ENCODE assay signal across 8 mouse cellular contexts in the genomic region with DNA sequence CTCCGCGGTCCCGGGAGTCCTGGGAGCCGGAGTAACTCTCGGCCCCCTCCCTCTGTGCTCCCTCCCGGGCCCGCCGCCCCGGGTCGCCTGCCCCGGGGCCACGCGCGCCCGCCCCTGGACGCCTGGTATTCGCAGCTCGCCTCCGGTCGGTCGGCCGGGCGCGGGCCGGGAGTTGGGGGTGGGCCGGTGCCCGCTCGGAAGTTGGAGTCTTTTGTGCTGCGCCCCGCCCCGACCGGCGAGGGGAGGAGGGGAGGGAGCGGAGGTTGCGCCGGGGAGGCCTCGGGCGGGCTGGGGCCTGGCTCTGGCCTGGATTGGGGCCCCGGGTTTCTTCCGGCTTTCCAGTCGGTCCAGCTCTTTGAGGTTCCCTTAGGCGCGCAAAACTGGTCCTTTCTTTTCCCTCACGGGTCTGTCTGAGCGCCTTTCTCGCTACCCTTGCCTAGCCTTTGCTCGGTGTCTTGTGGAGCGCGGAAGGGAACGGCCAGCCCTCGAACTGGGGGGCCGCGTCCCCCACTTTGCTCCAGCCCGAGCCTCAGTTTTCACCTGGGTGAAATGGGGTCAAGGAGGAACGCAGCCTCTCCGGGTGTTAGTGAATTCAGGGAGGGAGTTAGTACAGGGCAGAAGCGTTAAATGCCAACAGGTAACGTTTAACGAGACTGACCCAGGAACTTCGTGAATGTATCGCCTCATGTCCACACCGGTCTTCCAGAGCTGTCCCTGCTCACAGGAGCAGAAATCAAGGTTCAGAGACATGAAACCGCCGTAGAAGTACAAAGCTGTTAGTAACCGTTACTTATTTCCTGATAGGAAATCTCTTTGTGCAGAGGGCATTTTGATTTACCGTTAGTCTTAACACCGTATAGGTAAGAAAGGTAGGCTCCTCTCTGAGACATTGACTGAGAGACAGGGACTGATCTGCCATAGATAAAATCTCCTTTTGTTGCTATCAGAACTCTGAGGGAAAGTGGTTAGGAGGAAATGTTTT. TPM values are rescaled to one million over a fixed set of nuclear protein-coding genes. Genes with fewer than 3 reads are reported as not detected.
DNase-seq lines count a peak whose midpoint lies in the region; ATAC-seq and TF ChIP-seq lines count a peak whose summit lies in the region.

No protein-coding gene starts in this region.

- peak; percentile 65 for DNase-seq in layer of hippocampus, adult 11-12 months (ENCODE audit: low spot score)
- no peak for DNase-seq in layer of hippocampus, adult 9-10 months (ENCODE audit: low spot score)
- peak; percentile 90 to 91 for DNase-seq in heart, adult 2 months
- DNase-seq in kidney, adult 8-10 months = peak; percentile 82 to 83
- peak; percentile 87 for DNase-seq in liver
- peak; percentile 43 for DNase-seq in midbrain, postnatal 0 days (ENCODE audit: low spot score)
- peak; percentile 80 to 81 for DNase-seq in spleen, postnatal 36 days (ENCODE audit: low spot score in 2 of 2)

- H3K4me2 ChIP-seq in embryonic facial prominence, embryonic 12.5 days (replicated peaks) = peak overlapping the region; percentile 62
- peak overlapping the region; percentile 91 for H3K4me2 ChIP-seq in midbrain, postnatal 0 days (ENCODE audit: low read depth, low read length, poor library complexity, severe bottlenecking)

- H3K79me2 ChIP-seq in heart, adult 2 months (replicated peaks; ENCODE audit: control insufficient read depth, insufficient read depth, low read length) = peaks cover 6% of the 10 kb centered on the region

- peak overlapping the region; percentile 97 for H3K27ac ChIP-seq in embryonic facial prominence, embryonic 12.5 days
- peak overlapping the region; percentile 99 for H3K27ac ChIP-seq in heart, adult 2 months
- peak overlapping the region; percentile 92 for H3K27ac ChIP-seq in midbrain, postnatal 0 days (ENCODE audit: low read depth, low read length)

- H3K9me3 ChIP-seq in embryonic facial prominence, embryonic 12.5 days = no peaks in the 10 kb centered on the region
- no peaks in the 10 kb centered on the region for H3K9me3 ChIP-seq in midbrain, postnatal 0 days (ENCODE audit: low read length)

- peak overlapping the region; percentile 98 for H3K9ac ChIP-seq in embryonic facial prominence, embryonic 12.5 days
- H3K9ac ChIP-seq in heart, adult 2 months (ENCODE audit: low read depth, low read length) = peak overlapping the region; percentile 95
- peak overlapping the region; percentile 84 for H3K9ac ChIP-seq in midbrain, postnatal 0 days (replicated peaks; ENCODE audit: low read length, poor library complexity, severe bottlenecking)

- no peak for TF ChIP-seq POLR2A in heart, adult 2 months (IDR thresholded peaks at IDR 0.05; ENCODE audit: insufficient read depth, low read depth, low read length)

- peak overlapping the region; percentile 93 for H3K4me3 ChIP-seq in embryonic facial prominence, embryonic 12.5 days
- H3K4me3 ChIP-seq in heart, adult 2 months = peak overlapping the region; percentile 98
- peak overlapping the region; percentile 97 for H3K4me3 ChIP-seq in midbrain, postnatal 0 days (ENCODE audit: low read depth, low read length)

- intact Hi-C loops in heart, adult 2 months (cut with DNase I) = loop anchor here (2.0 to 10.0 kb wide), 7 partner anchors 15 to 357 kb away; a partner anchor contains a TSS

- TF ChIP-seq CTCF in heart, adult 2 months (IDR thresholded peaks at IDR 0.05) = no peak
- TF ChIP-seq CTCF in midbrain, postnatal 0 days (IDR thresholded peaks at IDR 0.05) = no peak

- TF ChIP-seq EP300 in heart, adult 2 months (IDR thresholded peaks at IDR 0.05; ENCODE audit: insufficient read depth, low read depth, low read length) = no peak

- H3K36me3 ChIP-seq in embryonic facial prominence, embryonic 12.5 days = no peaks in the 10 kb centered on the region
- peaks cover 30% of the 10 kb centered on the region for H3K36me3 ChIP-seq in heart, adult 2 months (ENCODE audit: control insufficient read depth, insufficient read depth, low read length)
- H3K36me3 ChIP-seq in midbrain, postnatal 0 days (ENCODE audit: insufficient read depth, low read length) = no peaks in the 10 kb centered on the region

- H3K4me1 ChIP-seq in embryonic facial prominence, embryonic 12.5 days = peaks cover 39% of the 10 kb centered on the region
- peaks cover 12% of the 10 kb centered on the region for H3K4me1 ChIP-seq in heart, adult 2 months (ENCODE audit: control insufficient read depth, insufficient read depth, low read length)
- H3K4me1 ChIP-seq in midbrain, postnatal 0 days (ENCODE audit: insufficient read depth, low read length) = peaks cover 14% of the 10 kb centered on the region; the same call in 1 of the 2 replicates

- 1% methylated on average over 67 of the region's 67 CpGs for WGBS in embryonic facial prominence, embryonic 12.5 days
- WGBS in heart, adult 2 months = 1% methylated on average over 64 of the region's 67 CpGs
- WGBS in midbrain, postnatal 0 days = under 1% methylated on average over 61 of the region's 67 CpGs

- 0 out of 2 replicates have a peak, but pooled peaks have one; percentile 22 for ATAC-seq in embryonic facial prominence, embryonic 12.5 days (ENCODE audit: insufficient number of reproducible peaks, insufficient read depth, low FRiP score, low TSS enrichment)
- peak; percentile 14; the same call in 1 of the 2 replicates for ATAC-seq in midbrain, postnatal 0 days (ENCODE audit: low FRiP score)

- no peaks in the 10 kb centered on the region for H3K27me3 ChIP-seq in embryonic facial prominence, embryonic 12.5 days
- no peaks in the 10 kb centered on the region for H3K27me3 ChIP-seq in heart, adult 2 months (ENCODE audit: control insufficient read depth, insufficient read depth, low read length)
- H3K27me3 ChIP-seq in midbrain, postnatal 0 days (ENCODE audit: insufficient read depth, low read length) = no peaks in the 10 kb centered on the region

RNA-seq across cellular contexts. Expression of a gene that starts 0.8 kb away (rescaled TPM):
- polyA plus RNA-seq in embryonic facial prominence, embryonic 12.5 days (2016; fragmentation: Nextera tagmentation; extraction: Ambion mirVana) = 9.4 and 9.6 TPM in 2 replicates
- total RNA-seq in heart, adult 2 months (2021) = not detected
- not detected in 2 replicates for polyA plus RNA-seq in heart, adult 2 months (2012; rRNA removed)
- total RNA-seq in midbrain, postnatal 0 days (2014; rRNA removed) = 5.9 TPM in 1 of 2 replicates, not detected in the other
- 1.1 and 2.3 TPM in 2 replicates for polyA plus RNA-seq in midbrain, postnatal 0 days (2015; fragmentation: Nextera tagmentation; extraction: Ambion mirVana)

RNA-seq across cellular contexts. Expression of a gene that starts 1.1 kb away (rescaled TPM):
- polyA plus RNA-seq in embryonic facial prominence, embryonic 12.5 days (2016; fragmentation: Nextera tagmentation; extraction: Ambion mirVana) = 47.6 and 57.5 TPM in 2 replicates
- total RNA-seq in heart, adult 2 months (2021) = 10 to 100 TPM; 83.4 to 92.7 TPM
- 89.8 and 112 TPM in 2 replicates for polyA plus RNA-seq in heart, adult 2 months (2012; rRNA removed)
- total RNA-seq in midbrain, postnatal 0 days (2014; rRNA removed) = 132 and 160 TPM in 2 replicates
- 18.4 and 19.3 TPM in 2 replicates for polyA plus RNA-seq in midbrain, postnatal 0 days (2015; fragmentation: Nextera tagmentation; extraction: Ambion mirVana)

RNA-seq across cellular contexts. Expression of a gene that starts 22.1 kb away (rescaled TPM):
- polyA plus RNA-seq in embryonic facial prominence, embryonic 12.5 days (2016; fragmentation: Nextera tagmentation; extraction: Ambion mirVana) = not detected in 2 replicates
- total RNA-seq in heart, adult 2 months (2021) = not detected
- polyA plus RNA-seq in heart, adult 2 months (2012; rRNA removed) = not detected in 2 replicates
- total RNA-seq in midbrain, postnatal 0 days (2014; rRNA removed) = not detected in 2 replicates
- not detected in 2 replicates for polyA plus RNA-seq in midbrain, postnatal 0 days (2015; fragmentation: Nextera tagmentation; extraction: Ambion mirVana)
